Mouse (Mus musculus) forebrain, embryonic 16.5 days (tissue): ENCODE results near the gene Lipf. TPM values are rescaled to one million over a fixed set of nuclear protein-coding genes. Genes with fewer than 3 reads are reported as not detected.

Experiments used
- ATAC-seq: fragments of 200-750 bp; cut with Nextera tagmentation; 2 replicates; pipeline ENCODE4 v1.8.0; 2017; ENCODE audit warnings: mild to moderate bottlenecking, moderate library complexity
- H3K27ac ChIP-seq: fragments of 300-500 bp; sonication (generic); 2 replicates; pipeline ENCODE4 v1.5.1; 2014; ENCODE audit warnings: low read length, control low read depth
- H3K27me3 ChIP-seq: fragments of 300-500 bp; sonication (generic); replicated peaks from 2 replicates; pipeline ENCODE4 v1.6.1; 2014; ENCODE audit warnings: low read length; ENCODE audit not compliant: control insufficient read depth, insufficient read depth
- H3K36me3 ChIP-seq: fragments of 300-500 bp; sonication (generic); 2 replicates; pipeline ENCODE4 v1.6.1; 2014; ENCODE audit not compliant: control insufficient read depth, insufficient read depth
- H3K4me1 ChIP-seq: fragments of 300-500 bp; sonication (generic); replicated peaks from 2 replicates; pipeline ENCODE4 v1.6.1; 2014; ENCODE audit warnings: low read length; ENCODE audit not compliant: control insufficient read depth, insufficient read depth
- H3K4me2 ChIP-seq: fragments of 300-500 bp; sonication (generic); 2 replicates; pipeline ENCODE4 v1.6.1; 2014; ENCODE audit warnings: mild to moderate bottlenecking, low read length, control low read depth
- H3K4me3 ChIP-seq: fragments of 300-500 bp; sonication (generic); replicated peaks from 2 replicates; pipeline ENCODE4 v1.5.1; 2014; ENCODE audit warnings: mild to moderate bottlenecking, low read length, control low read depth
- H3K9ac ChIP-seq: fragments of 300-500 bp; sonication (generic); replicated peaks from 2 replicates; pipeline ENCODE4 v1.6.1; 2014; ENCODE audit warnings: low read depth, low read length, control low read depth
- H3K9me3 ChIP-seq: fragments of 300-500 bp; sonication (generic); 2 replicates; pipeline ENCODE4 v1.6.1; 2016; ENCODE audit warnings: low read length; ENCODE audit not compliant: control insufficient read depth
- WGBS: fragments of 180-500 bp; shearing (Covaris S2); extraction: QIAGEN DNeasy Blood & Tissue Kit; methylation state at CpG from one replicate; pipeline ENCODE4 v1.1.7; 2014; 5-methylcytosine and 5-hydroxymethylcytosine counted together
- polyA plus RNA-seq: library from polyadenylated mRNA; unstranded; fragments of >200 nt; fragmentation: Nextera tagmentation; extraction: Ambion mirVana; gene quantifications from 2 replicates; pipeline ENCODE4 v1.2.1, GENCODE M21; 2015

Gene Lipf
- polyA plus RNA-seq: not detected in 2 replicates

DNA sequence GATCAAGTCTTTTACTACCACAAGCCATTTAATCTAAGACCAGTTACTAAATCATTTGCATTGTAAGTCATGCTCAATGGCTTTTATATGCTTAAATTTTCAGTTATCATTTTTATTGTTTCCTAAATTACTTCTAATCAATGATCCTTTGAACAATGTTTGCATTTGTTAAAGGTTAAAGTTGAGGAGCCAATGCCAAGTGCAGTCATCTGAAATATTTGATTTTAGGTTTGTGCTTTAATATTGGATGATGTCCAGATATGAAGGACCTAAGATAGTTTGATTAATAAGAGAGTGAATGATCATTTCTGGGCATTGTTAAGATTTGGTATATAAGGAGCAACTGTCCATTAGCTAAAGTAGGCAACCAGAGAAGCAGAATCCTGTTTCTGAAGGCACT lies at the start of gene Lipf:
Lipf (plus strand) TSS at position 301 of the 400 bp plus-strand sequence.
- Histone ChIP-seq H3K36me3 (no peaks in the 10 kb centered on the region), H3K27me3 (no peaks in the 10 kb centered on the region), H3K4me3 (no peak within 1 kb of the TSS), H3K4me1 (no peaks in the 10 kb centered on the region), H3K27ac (no peak within 1 kb of the TSS), H3K9ac (no peak within 1 kb of the TSS), H3K9me3 (no peaks in the 10 kb centered on the region), H3K4me2 (no peak within 1 kb of the TSS)
- ATAC-seq: no peak

GRCm38 (mm10) chr19:33924099-33924498 lies 36.9 kb upstream of the Lipf start:
- Histone ChIP-seq H3K27me3 (no peaks in the 10 kb centered on the region), H3K4me3 (no peak overlapping the region), H3K9ac (no peak overlapping the region), H3K36me3 (no peaks in the 10 kb centered on the region), H3K4me2 (no peak overlapping the region), H3K9me3 (no peaks in the 10 kb centered on the region), H3K27ac (no peak overlapping the region), H3K4me1 (no peaks in the 10 kb centered on the region)
- no peak for ATAC-seq

GRCm38 (mm10) chr19:33979007-33979406 lies 18.0 kb downstream of the Lipf start:
- Histone ChIP-seq H3K4me1 (no peaks in the 10 kb centered on the region), H3K36me3 (no peaks in the 10 kb centered on the region), H3K9me3 (no peaks in the 10 kb centered on the region), H3K27me3 (no peaks in the 10 kb centered on the region), H3K9ac (no peak overlapping the region), H3K4me3 (no peak overlapping the region), H3K27ac (no peak overlapping the region), H3K4me2 (no peak overlapping the region)
- WGBS: 51% methylated on average over 3 of the region's 3 CpGs
- no peak for ATAC-seq

DNA sequence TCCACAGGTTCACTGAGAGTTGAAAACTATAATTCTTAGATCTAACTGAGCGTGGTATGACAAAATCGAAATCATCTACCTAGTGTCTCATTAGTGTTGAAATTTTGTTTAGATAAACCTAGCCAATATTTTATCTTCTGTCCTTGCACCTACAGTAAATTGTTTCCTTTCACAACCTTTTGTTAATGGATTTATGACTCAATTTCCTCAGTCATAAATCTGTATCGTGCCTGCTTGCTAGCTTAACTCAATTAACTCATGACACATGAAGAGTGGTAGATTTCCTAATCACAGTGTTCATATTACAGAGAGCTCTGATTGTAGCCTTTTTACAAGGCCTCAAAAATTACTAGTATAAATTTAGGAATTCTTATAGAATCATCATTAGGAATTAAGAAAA lies 22.1 kb downstream of the Lipf start:
- ATAC-seq: no peak

GRCm38 (mm10) chr19:34008002-34008401 lies 47.0 kb downstream of the Lipf start, which contains the start of gene Lipk:
Gene Lipk (plus strand): TSS chr19:34008290.
- Histone ChIP-seq H3K4me3 (no peak within 1 kb of the TSS), H3K9me3 (no peaks in the 10 kb centered on the region), H3K4me1 (no peaks in the 10 kb centered on the region), H3K36me3 (no peaks in the 10 kb centered on the region), H3K27me3 (no peaks in the 10 kb centered on the region), H3K4me2 (no peak within 1 kb of the TSS), H3K27ac (no peak within 1 kb of the TSS), H3K9ac (no peak within 1 kb of the TSS)
- no peak for ATAC-seq
- 90% methylated on average over 6 of the region's 6 CpGs for WGBS

More for the DNA sequence above, 22.1 kb downstream of the Lipf start:
- Histone ChIP-seq H3K4me1 (no peaks in the 10 kb centered on the region), H3K27me3 (no peaks in the 10 kb centered on the region), H3K27ac (no peak overlapping the region), H3K4me2 (no peak overlapping the region), H3K9me3 (no peaks in the 10 kb centered on the region), H3K36me3 (no peaks in the 10 kb centered on the region), H3K4me3 (no peak overlapping the region), H3K9ac (no peak overlapping the region)
- 94% methylated on average over 3 of the region's 3 CpGs for WGBS

GRCm38 (mm10) chr19:34021440-34022172 lies 60.6 kb downstream of the Lipf start:
- Histone ChIP-seq H3K4me3 (no peak overlapping the region), H3K4me1 (no peaks in the 10 kb centered on the region), H3K9me3 (no peaks in the 10 kb centered on the region), H3K4me2 (no peak overlapping the region), H3K9ac (no peak overlapping the region), H3K27me3 (no peaks in the 10 kb centered on the region), H3K36me3 (no peaks in the 10 kb centered on the region), H3K27ac (no peak overlapping the region)
- no peak for ATAC-seq
- WGBS: 88% methylated on average over 11 of the region's 11 CpGs

DNA sequence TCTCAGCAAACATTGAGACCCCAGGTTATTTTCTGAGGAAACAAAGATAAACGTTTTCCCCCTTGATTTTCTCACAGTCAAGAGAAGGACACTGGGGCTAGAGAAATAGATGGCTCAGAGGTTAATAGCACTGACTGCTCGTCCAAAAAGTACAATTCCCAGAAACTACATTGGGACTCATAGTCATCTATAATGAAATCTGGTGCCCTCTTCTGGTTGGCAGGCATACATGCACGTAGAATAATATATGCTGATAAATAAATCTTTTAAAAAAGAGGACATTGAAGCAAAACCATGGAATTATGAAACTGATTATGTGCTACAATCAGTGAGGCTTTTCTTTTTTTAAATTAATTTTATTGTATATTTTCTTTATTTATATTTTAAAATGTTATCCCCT lies 61.8 kb downstream of the Lipf start:
- ATAC-seq: no peak
- Histone ChIP-seq H3K9ac (no peak overlapping the region), H3K9me3 (no peaks in the 10 kb centered on the region)

More for the DNA sequence above, 61.8 kb downstream of the Lipf start:
- WGBS: 41% methylated on average over 3 of the region's 3 CpGs
- H3K4me2 ChIP-seq: no peak overlapping the region
- no peak overlapping the region for H3K27ac ChIP-seq
- no peaks in the 10 kb centered on the region for H3K4me1 ChIP-seq
- H3K4me3 ChIP-seq: no peak overlapping the region
- no peaks in the 10 kb centered on the region for H3K36me3 ChIP-seq
- no peaks in the 10 kb centered on the region for H3K27me3 ChIP-seq

Other genes with a start within 250 kb of the Lipf start
- gene Lipo2, start 209.8 kb upstream of the Lipf start, polyA plus RNA-seq: 0.21 and 0.62 TPM in 2 replicates
- 9.9 and 10.4 TPM in 2 replicates for gene Lipo3, start 199.2 kb upstream of the Lipf start, polyA plus RNA-seq
- not detected in 2 replicates for gene Lipo1, start 173.7 kb upstream of the Lipf start, polyA plus RNA-seq
- gene Lipk, start 47.1 kb downstream of the Lipf start, polyA plus RNA-seq: not detected in 2 replicates
- not detected in 2 replicates for gene Lipn, start 106.2 kb downstream of the Lipf start, polyA plus RNA-seq
- gene Lipm, start 139.7 kb downstream of the Lipf start, polyA plus RNA-seq: 0.11 TPM in 1 of 2 replicates, not detected in the other
- not detected in 2 replicates for gene Ankrd22, start 204.9 kb downstream of the Lipf start, polyA plus RNA-seq
- gene Stambpl1, start 231.0 kb downstream of the Lipf start, polyA plus RNA-seq: 10.0 and 11.7 TPM in 2 replicates